Mouse (Mus musculus) neutrophil, adult 5-6 weeks (primary cell): ENCODE data around the gene Prr13. TPM values are rescaled to one million over a fixed set of nuclear protein-coding genes. Genes with fewer than 3 reads are reported as not detected.

ENCODE experiments used
- ATAC-seq: fragments of 151-379, 151-347 bp; 2 replicates; pipeline ENCODE4 v1.8.0; 2017; ENCODE audit warnings: mild to moderate bottlenecking, moderate TSS enrichment; ENCODE audit not compliant: insufficient number of reproducible peaks, poor library complexity, low FRiP score, severe bottlenecking; ENCODE audit errors: extremely low read depth
- total RNA-seq: library from RNA; stranded (forward); fragments of 200-1000 nt; gene quantifications from 2 replicates; pipeline ENCODE4 v1.2.3, GENCODE M21; 2017

Prr13 gene
- total RNA-seq, 1 experiment from 2014 or later, result 272 TPM

DNA sequence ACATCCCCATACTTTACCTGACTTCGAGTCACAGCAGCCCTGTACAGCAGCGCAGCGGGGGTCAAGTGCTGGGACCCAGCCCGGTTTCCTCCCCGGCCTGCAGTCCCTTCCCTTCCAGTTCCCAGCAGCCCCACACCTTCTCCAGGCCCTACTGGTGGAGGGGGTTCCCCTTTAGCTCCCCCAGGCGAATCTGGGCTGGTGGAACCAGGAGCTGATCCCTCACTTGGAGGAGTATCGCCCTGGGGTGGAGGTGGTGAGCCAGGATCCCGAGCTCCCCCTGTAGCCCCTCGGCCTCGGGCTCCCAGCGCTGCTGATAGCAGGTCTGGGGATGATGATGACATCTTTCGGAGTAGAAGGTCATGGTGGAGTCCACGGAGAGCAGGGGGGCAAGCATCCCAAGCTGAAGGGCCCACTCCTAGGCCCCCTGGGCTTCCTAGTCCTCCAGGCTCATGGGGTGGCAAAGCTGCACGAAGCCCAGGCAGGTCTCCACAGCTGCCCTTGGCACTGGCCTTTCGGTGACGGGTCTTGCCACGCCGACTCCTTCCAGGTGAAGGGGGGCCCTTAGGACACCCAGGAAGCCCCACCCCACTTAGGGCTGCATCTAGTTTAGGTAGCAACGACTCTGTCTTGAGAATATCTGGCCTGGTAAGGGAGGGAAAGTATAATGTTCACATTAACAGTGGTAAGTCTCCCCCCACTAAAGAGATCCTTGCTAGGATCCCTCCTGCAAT is 42.4 kb downstream of the Prr13 start:
- ATAC-seq, result no peak

DNA sequence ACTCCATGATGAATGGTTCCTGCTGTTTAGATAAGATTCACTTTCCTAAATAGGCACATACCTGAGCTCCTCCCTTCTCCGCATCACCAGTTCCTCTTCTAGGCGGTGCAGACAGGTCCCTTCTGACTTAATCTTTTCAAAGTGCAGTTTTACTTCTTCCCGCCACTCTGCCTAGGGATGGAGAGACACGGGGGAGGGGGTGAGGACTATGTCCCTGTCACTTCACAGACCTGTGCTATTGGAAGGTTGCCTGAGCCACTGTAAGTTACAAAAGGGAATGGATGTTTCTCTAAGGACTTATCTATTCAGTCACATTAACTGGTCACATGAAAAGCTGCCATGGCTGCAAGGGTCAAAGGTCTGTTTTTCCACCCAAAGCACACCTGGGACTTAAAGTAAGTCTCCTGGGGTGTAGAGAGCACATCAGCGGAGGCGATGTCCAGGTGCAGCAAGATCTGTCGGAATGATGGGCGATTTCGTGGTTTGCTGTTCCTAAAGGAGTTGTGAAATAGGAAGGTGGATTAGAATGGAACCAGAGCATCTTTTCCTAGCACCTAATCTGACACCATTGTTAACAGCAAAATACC is 43.5 kb downstream of the Prr13 start:
- ATAC-seq, result no peak

DNA sequence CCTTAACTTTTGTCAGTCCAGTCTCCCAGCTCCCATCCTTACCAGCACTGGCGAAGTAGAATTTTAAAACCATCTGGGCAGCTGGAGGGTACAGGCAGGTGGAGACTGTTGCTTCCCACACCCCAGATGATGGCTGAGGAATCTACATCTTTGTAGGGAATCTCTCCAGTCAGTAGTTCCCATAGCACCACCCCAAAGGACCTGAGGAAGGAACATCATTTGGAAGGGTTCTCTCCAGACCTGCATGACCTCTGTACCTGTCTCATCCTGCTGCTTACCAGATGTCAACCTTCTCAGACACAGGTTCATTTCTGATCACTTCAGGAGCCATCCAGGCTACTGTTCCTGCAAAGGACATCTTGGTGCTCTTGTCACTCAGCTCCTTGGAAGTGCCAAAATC is 44.6 kb downstream of the Prr13 start, which contains the start of gene Gm10337:
Gene Gm10337 (plus strand): TSS at position 276 of the 400 bp plus-strand sequence.
- ATAC-seq, result no peak

DNA sequence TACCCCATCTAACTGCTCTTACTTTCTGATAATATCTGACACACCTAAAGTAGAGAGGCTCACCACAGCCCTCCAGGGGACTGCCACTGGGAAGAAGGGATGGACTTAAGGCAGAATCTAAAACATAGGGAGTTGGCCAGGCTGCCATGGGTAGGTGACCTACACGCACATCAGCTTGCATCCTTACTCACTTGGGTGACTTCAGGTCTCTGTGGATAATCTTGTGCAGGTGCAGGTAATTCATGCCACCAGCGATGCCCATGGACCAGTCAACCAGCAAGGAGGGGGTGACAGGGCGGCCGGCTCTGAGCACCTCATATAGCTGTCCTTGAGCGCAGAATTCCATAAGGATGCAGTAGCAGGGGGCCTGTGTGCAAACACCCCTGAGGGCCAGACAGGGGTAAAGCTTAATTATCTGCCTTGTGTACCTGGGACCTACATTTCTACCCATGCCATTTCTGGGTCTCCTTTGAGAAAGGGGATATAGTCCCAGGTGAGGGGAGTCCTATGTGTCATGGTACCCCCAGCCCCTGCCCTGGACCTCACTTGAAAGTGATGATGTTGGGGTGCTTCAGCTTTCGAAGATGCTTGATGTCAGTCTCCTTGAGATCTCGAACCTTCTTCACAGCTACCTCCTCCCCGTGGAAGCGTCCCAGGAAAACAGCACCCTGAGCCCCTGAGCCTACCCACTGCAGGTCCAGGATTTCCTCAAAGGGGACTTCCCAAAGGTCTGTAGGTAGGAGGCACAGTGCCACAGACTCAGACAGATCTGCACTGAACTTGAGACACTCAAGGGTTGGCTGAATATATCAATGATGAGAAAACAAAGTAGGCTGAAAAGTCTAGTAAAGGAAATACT is 45.3 kb downstream of the Prr13 start:
- no peak for ATAC-seq

DNA sequence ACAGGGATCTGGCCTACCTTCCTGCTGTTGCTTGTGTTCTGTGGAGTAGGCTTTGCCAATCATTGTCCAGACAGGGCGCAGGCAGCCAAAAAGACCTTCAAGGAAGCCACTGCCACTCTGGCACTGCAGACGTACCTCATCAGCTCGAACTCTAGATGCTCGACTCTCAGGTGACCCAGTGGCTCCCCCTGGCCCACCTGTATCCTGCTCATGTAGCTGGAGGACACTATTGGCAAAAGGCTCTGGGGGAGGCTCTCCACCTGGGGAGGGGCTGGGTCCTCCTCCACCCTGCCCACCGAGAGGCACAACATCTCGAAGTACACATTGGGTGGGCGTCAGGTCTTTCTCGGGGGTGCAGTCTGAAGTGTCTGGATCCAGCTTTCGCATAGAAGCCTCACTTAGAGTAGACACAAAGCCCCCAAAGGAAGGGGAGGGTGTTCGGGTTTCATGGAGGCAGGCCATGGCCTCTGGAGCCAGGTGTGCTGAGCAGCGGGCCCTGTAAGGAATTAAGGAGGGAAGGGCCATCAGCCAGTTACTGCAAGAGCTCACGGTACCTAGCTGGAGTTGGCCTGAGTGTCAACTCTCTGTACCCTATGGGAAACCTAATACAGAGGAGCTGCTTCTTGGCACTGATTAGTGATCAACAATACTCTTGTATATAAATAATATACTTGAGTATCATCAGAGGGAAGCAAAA is 46.4 kb downstream of the Prr13 start:
- no peak for ATAC-seq

DNA sequence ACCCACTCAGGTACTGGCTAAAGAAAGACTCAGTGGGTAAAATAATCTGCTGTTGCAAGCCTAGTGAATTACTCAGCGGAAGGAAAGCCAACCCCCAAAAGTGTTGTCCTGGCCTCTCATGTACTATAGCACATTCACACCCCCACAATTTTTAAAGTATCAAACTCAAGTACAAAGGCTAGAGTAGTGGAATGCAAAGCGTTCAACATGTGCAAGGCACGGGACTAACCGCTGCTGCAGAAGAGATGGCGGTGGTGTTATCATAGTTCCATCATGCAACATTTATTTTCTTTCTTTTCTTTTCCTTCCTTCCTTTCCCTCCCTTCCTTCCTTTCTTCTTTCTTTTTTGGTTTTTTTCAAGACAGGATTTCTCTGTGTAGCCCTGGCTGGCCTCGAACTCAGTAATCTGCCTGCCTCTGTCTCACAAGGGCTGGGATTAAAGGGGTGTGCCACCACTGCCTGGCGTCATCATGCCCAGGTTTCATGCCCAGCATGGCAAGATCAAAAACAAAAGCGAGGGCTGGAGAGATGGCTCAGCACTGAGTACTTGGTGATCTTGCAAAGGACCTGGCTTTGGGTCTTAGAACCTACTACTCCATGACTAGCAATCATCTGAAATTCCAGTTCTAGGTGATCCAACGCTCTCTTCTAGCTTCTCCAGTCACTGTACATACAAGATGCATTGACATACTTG is 47.1 kb downstream of the Prr13 start:
- ATAC-seq, result no peak

DNA sequence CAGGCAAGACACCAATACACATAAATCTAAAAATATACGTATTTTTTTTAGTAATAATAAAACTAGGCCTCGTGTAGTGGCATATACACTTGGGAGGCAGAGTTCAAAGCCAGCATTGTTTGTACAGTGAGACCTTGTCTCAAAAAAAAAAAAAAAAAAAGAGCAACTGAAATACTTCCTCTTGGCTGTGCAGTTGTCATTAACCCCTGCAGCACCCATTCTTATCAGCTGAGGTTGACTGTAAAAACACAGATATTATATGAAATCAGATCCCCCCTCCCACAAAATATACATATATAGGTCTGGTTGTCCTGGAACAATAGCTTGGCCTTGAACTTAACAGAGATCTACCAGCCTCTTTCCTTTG is 47.6 kb downstream of the Prr13 start:
- no peak for ATAC-seq

DNA sequence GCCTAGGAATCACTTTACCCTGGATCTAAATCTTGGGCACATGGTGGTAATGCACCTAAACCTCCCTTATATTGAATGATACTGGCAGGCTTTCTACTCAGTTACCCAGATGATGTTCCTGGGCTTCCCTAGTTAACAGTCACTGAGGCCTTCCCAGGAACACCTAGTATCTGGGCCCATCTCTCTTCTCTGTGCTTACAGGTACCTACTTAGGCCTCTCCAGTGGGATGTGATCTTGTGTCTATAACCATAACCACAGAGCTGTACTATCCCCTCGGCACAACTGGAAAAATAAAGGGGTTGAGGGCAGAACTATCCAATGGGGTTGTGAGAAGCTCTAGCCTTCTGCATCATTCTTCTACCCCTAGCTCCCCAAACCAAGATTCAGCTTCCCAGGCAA is 48.0 kb downstream of the Prr13 start:
- no peak for ATAC-seq

DNA sequence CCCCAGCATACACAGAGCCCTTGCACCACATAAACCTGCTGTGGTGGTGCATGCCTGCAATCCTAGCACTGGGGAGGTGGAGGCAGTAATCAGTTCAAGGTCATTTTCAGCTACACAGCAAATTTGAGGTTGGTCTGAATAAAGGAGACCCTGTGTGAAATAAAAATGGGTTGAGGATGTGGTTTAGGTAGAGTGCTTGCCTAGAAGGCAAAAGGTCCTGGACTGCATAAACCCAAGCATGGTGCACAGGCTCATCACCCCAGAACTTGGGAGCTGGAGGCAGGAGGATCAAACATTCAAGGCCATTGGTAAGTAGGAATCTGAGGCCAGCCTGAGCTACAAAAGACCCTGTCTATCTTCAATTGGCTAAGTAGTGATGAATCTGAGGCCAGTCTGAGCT is 48.7 kb downstream of the Prr13 start:
- no peak for ATAC-seq

DNA sequence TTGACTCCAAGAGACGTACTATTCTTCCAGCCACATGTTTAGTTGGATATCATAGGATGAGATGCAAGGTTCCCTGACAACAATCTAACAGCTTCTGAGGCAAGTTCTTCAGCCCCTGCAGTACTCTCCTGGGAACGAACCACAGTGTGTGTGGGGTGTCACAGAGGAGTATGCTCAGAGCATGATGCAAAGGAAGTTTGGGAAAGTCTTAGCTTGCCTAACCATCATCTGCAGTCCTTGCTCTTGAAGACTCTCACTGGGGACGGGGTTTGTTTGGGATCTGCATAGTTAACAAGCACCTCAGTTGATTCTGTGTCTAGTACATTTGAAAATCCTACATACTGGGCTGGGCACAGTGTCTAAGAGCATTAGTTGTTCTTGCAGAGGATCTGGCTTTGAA is 49.5 kb downstream of the Prr13 start:
- no peak for ATAC-seq

DNA sequence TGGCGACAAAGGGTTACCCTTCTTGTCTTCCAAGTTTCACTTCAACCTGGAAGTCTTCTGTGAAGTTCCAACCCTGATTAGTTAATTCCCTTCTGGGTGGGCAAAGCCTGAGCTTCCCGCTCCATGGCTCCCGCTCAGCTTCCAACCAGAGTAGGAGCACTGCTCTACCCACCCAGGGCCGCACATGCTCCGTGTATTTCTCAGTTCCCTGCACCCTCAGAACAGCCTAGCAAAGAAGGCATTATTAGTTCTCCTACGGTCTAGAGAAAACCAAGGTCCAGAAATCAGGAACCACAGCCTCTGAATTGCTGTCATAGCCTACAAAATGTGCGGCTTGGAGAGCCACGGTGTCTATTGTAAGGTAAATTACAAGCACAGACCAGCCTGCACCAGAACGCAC is 51.3 kb downstream of the Prr13 start:
- ATAC-seq, result no peak

DNA sequence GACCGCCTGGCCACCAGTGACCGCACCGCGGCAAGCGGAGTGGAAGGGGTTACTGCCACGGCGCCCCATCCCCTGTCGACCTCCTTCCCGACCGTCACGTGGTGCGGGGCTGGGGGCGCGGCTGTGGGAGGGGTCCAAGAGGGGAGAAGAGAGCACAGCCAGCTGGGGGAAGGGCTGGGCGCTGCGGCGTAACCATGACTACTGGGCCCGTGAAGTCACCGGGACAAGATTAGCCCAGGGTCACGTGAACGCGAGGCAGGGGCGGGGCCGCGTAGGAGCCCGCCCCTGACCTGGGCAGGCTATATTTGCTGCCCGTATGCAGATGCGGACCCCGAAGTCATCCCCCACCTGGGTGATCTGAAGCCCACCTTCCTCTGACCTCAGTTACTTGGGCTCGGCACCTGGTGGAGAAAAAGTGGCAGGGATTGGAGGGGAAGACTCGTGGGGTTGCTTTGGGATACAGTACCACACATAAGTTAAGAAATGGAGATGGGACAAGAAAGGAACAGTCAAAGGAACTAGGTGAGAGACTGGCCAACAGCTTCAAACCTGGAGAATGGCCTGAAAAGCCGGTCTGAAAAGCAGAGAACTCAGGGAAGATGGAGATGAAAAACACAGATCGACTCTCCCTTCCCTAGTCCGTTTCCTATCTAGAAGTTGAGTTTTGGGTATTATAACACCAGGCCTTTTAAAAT is 51.9 kb downstream of the Prr13 start:
- ATAC-seq, result peak; percentile 75

DNA sequence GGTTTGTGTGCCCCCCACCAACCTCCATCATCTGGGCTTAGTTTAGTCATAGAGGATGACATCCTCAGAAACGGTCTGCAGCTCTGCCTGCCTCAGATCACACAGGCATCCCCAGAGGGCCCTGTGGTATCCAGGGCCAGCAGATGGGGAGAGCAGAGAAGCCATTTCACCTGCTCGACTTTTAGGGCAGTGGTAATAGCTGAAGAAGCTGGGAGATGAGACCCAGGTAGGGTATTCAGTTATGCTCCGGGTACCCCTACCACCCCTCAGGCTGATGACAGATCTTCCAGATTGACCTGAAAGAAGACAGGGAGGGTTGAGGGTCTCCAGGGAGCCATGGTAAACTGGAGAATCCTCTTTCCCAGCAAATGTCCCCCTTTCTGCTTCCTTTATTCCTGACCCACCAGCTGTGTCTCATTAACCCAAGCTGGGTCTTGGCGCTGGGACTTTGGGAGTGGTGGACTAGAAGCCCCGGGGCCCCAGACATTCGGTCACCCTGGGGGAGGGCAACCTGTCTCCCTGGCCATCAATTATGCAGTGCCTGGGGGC is 52.5 kb downstream of the Prr13 start:
- no peak for ATAC-seq

DNA sequence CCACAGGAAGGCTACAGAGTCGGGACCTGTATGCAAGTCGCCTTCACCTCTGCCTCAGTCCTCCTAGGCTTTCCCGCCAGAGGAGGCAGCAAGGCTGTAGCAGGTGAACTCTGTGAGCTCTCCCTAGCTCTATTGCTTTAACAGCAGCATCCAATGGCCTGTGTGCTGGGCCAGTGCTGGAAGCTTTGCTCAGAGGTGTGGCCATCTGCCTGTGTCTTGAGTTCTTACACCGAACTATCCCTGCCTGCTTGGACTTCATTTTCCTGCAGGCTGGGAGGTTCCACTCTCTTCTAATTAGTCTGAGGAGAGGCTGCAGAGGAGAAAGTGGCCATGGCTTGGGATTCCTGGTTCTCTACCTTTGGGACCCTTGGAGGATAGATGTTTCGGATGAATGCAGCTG is 53.2 kb downstream of the Prr13 start:
- no peak for ATAC-seq
